Mouse (Mus musculus) forebrain, embryonic 14.5 days (tissue): Measurements from ENCODE around the gene Ryk. TPM values are rescaled to one million over a fixed set of nuclear protein-coding genes. Genes with fewer than 3 reads are reported as not detected.
A peak's percentile ranks its signal among the peaks of the same experiment; 100 is the strongest.

ENCODE experiments used
- ATAC-seq: fragments of 200-750 bp; cut with Nextera tagmentation; 2 replicates; pipeline ENCODE4 v1.8.0; 2017; ENCODE audit warnings: mild to moderate bottlenecking, moderate library complexity
- DNase-seq: peaks from one replicate; pipeline ENCODE4 v3.0.0-alpha.2; 2015; ENCODE audit warnings: low spot score
- H3K27ac ChIP-seq: fragments of 300-500 bp; sonication (generic); 2 replicates; pipeline ENCODE4 v1.5.1; 2014; ENCODE audit warnings: low read depth, mild to moderate bottlenecking, control low read depth, low read length, moderate library complexity
- H3K27me3 ChIP-seq: fragments of 300-500 bp; sonication (generic); replicated peaks from 2 replicates; pipeline ENCODE4 v1.6.1; 2014; ENCODE audit warnings: low read length, control low read depth, mixed read lengths; ENCODE audit not compliant: control insufficient read depth, insufficient read depth
- H3K36me3 ChIP-seq: fragments of 300-500 bp; sonication (generic); 2 replicates; pipeline ENCODE4 v1.6.1; 2014; ENCODE audit warnings: low read length, control low read depth; ENCODE audit not compliant: control insufficient read depth, insufficient read depth
- H3K4me1 ChIP-seq: fragments of 300-500 bp; sonication (generic); 2 replicates; pipeline ENCODE4 v1.6.1; 2014; ENCODE audit warnings: antibody characterized with exemption, low read length, control low read depth; ENCODE audit not compliant: control insufficient read depth, insufficient read depth
- H3K4me2 ChIP-seq: fragments of 300-500 bp; sonication (generic); 2 replicates; pipeline ENCODE4 v1.6.1; 2014; ENCODE audit warnings: mild to moderate bottlenecking, control low read depth, low read length
- H3K4me3 ChIP-seq: fragments of 300-500 bp; sonication (generic); 2 replicates; pipeline ENCODE4 v1.5.1; 2014; ENCODE audit warnings: low read depth, low read length, control low read depth
- H3K9ac ChIP-seq: fragments of 300-500 bp; sonication (generic); 2 replicates; pipeline ENCODE4 v1.6.1; 2014; ENCODE audit warnings: mild to moderate bottlenecking, low read length, control low read depth, moderate library complexity
- H3K9me3 ChIP-seq: fragments of 300-500 bp; sonication (generic); replicated peaks from 2 replicates; pipeline ENCODE4 v1.6.1; 2016; ENCODE audit warnings: low read length, control low read depth, mixed read lengths; ENCODE audit not compliant: control insufficient read depth
- WGBS: fragments of 180-500 bp; shearing (Covaris S2); extraction: QIAGEN DNeasy Blood & Tissue Kit; methylation state at CpG from one replicate; pipeline ENCODE4 v1.1.7; 2014; 5-methylcytosine and 5-hydroxymethylcytosine counted together
- polyA plus RNA-seq: library from polyadenylated mRNA; unstranded; fragments of >200 nt; fragmentation: Nextera tagmentation; extraction: Ambion mirVana; gene quantifications from 2 replicates; pipeline ENCODE4 v1.2.1, GENCODE M21; 2014

Gene Ryk
- polyA plus RNA-seq, 1 experiment from 2014 or later = 16.8 TPM

GRCm38 (mm10) chr9:102879545-102879944 is 44.8 kb downstream of the Ryk start:
- H3K4me3 ChIP-seq = no peak overlapping the region
- whole genome bisulfite sequencing = 61% methylated on average over 8 of the region's 8 CpGs
- H3K36me3 ChIP-seq = peaks cover 39% of the 10 kb centered on the region
- no peaks in the 10 kb centered on the region for H3K4me1 ChIP-seq
- H3K27ac ChIP-seq = no peak overlapping the region
- no peak overlapping the region for H3K4me2 ChIP-seq
- ATAC-seq (peak; percentile 42; the same call in 1 of the 2 replicates), DNase-seq (peak; percentile 80)
- H3K27me3 ChIP-seq = no peaks in the 10 kb centered on the region
- no peak overlapping the region for H3K9ac ChIP-seq
- H3K9me3 ChIP-seq = no peaks in the 10 kb centered on the region

GRCm38 (mm10) chr9:102884703-102885102 is 50.0 kb downstream of the Ryk start:
- Histone ChIP-seq H3K4me1 (no peaks in the 10 kb centered on the region), H3K9me3 (no peaks in the 10 kb centered on the region), H3K27me3 (no peaks in the 10 kb centered on the region), H3K4me2 (no peak overlapping the region), H3K4me3 (no peak overlapping the region), H3K27ac (no peak overlapping the region), H3K9ac (no peak overlapping the region), H3K36me3 (peaks cover 33% of the 10 kb centered on the region)
- WGBS = 94% methylated on average over 9 of the region's 9 CpGs
- no peak for DNase-seq
- ATAC-seq = no peak

GRCm38 (mm10) chr9:102890166-102890565 is 55.4 kb downstream of the Ryk start:
- no peak overlapping the region for H3K9ac ChIP-seq
- no peaks in the 10 kb centered on the region for H3K4me1 ChIP-seq
- no peak overlapping the region for H3K4me3 ChIP-seq
- no peak overlapping the region for H3K4me2 ChIP-seq
- H3K36me3 ChIP-seq = peaks cover 43% of the 10 kb centered on the region
- H3K27me3 ChIP-seq = no peaks in the 10 kb centered on the region
- H3K9me3 ChIP-seq = no peaks in the 10 kb centered on the region
- ATAC-seq (no peak), DNase-seq (no peak)
- H3K27ac ChIP-seq = no peak overlapping the region
- WGBS = 79% methylated on average over 9 of the region's 9 CpGs

GRCm38 (mm10) chr9:102892480-102893355 is 58.0 kb downstream of the Ryk start:
- no peak overlapping the region for H3K9ac ChIP-seq
- DNase-seq (no peak), ATAC-seq (no peak)
- 87% methylated on average over 7 of the region's 7 CpGs for WGBS
- H3K4me2 ChIP-seq = no peak overlapping the region
- H3K4me3 ChIP-seq = no peak overlapping the region
- H3K27me3 ChIP-seq = no peaks in the 10 kb centered on the region
- no peaks in the 10 kb centered on the region for H3K9me3 ChIP-seq
- no peak overlapping the region for H3K27ac ChIP-seq
- peaks cover 33% of the 10 kb centered on the region for H3K36me3 ChIP-seq
- no peaks in the 10 kb centered on the region for H3K4me1 ChIP-seq

GRCm38 (mm10) chr9:102893356-102893870 is 58.7 kb downstream of the Ryk start:
- Histone ChIP-seq H3K4me2 (no peak overlapping the region), H3K27me3 (no peaks in the 10 kb centered on the region)

GRCm38 (mm10) chr9:102899916-102900315 is 65.2 kb downstream of the Ryk start:
- 93% methylated on average over 6 of the region's 6 CpGs for WGBS
- H3K27me3 ChIP-seq = no peaks in the 10 kb centered on the region
- no peak overlapping the region for H3K27ac ChIP-seq
- peaks cover 47% of the 10 kb centered on the region for H3K36me3 ChIP-seq
- H3K4me2 ChIP-seq = no peak overlapping the region
- DNase-seq (no peak), ATAC-seq (no peak)
- no peaks in the 10 kb centered on the region for H3K9me3 ChIP-seq
- H3K9ac ChIP-seq = no peak overlapping the region
- H3K4me1 ChIP-seq = no peaks in the 10 kb centered on the region
- no peak overlapping the region for H3K4me3 ChIP-seq

More at GRCm38 (mm10) chr9:102893356-102893870, 58.7 kb downstream of the Ryk start:
- no peak for DNase-seq
- Histone ChIP-seq H3K9me3 (no peaks in the 10 kb centered on the region), H3K36me3 (peaks cover 40% of the 10 kb centered on the region), H3K27ac (no peak overlapping the region), H3K4me3 (no peak overlapping the region), H3K4me1 (no peaks in the 10 kb centered on the region), H3K9ac (no peak overlapping the region)
- no peak for ATAC-seq
- WGBS = 91% methylated on average over 11 of the region's 11 CpGs

- no peak overlapping the region for H3K27ac ChIP-seq
- DNase-seq = no peak
- no peaks in the 10 kb centered on the region for H3K27me3 ChIP-seq
- H3K36me3 ChIP-seq = peaks cover 62% of the 10 kb centered on the region
- H3K4me2 ChIP-seq = no peak overlapping the region
- ATAC-seq = no peak
- no peaks in the 10 kb centered on the region for H3K4me1 ChIP-seq
- no peak overlapping the region for H3K4me3 ChIP-seq
- no peaks in the 10 kb centered on the region for H3K9me3 ChIP-seq
- WGBS = 92% methylated on average over 7 of the region's 7 CpGs
- no peak overlapping the region for H3K9ac ChIP-seq
These were observed 67.6 kb downstream of the Ryk start for GRCm38 (mm10) chr9:102902308-102902707.

- DNase-seq (no peak), ATAC-seq (no peak)
- Histone ChIP-seq H3K4me3 (no peak overlapping the region), H3K4me1 (no peaks in the 10 kb centered on the region), H3K9ac (no peak overlapping the region), H3K36me3 (peaks cover 54% of the 10 kb centered on the region), H3K4me2 (no peak overlapping the region), H3K27me3 (no peaks in the 10 kb centered on the region), H3K27ac (no peak overlapping the region), H3K9me3 (no peaks in the 10 kb centered on the region)
- WGBS = 96% methylated on average over 6 of the region's 6 CpGs
These were observed 70.2 kb downstream of the Ryk start for GRCm38 (mm10) chr9:102904952-102905351.

- peaks cover 59% of the 10 kb centered on the region for H3K36me3 ChIP-seq
- no peak overlapping the region for H3K9ac ChIP-seq
- 89% methylated on average over 12 of the region's 12 CpGs for WGBS
- H3K27me3 ChIP-seq = no peaks in the 10 kb centered on the region
- H3K27ac ChIP-seq = no peak overlapping the region
- no peak overlapping the region for H3K4me3 ChIP-seq
- ATAC-seq (no peak), DNase-seq (no peak)
- H3K4me2 ChIP-seq = no peak overlapping the region
- no peaks in the 10 kb centered on the region for H3K9me3 ChIP-seq
- no peaks in the 10 kb centered on the region for H3K4me1 ChIP-seq
These were observed 72.1 kb downstream of the Ryk start for GRCm38 (mm10) chr9:102906781-102907180.
